Mouse (Mus musculus) heart, embryonic 10.5 days (tissue): Measurements from ENCODE around the gene Dcaf12l2. TPM values are rescaled to one million over a fixed set of nuclear protein-coding genes. Genes with fewer than 3 reads are reported as not detected.

ENCODE experiments used
- DNase-seq: peaks from one replicate; pipeline ENCODE4 v3.0.0-alpha.2; 2017; ENCODE audit warnings: low spot score
- H3K27ac ChIP-seq: fragments of 300-500 bp; sonication (generic); 2 replicates; pipeline ENCODE4 v1.5.1; 2016; ENCODE audit warnings: mild to moderate bottlenecking
- H3K27me3 ChIP-seq: fragments of 300-500 bp; sonication (generic); 2 replicates; pipeline ENCODE4 v1.6.1; 2016; ENCODE audit warnings: mild to moderate bottlenecking; ENCODE audit not compliant: poor library complexity, insufficient read depth, severe bottlenecking
- H3K36me3 ChIP-seq: fragments of 300-500 bp; sonication (generic); 2 replicates; pipeline ENCODE4 v1.6.1; 2016; ENCODE audit warnings: mild to moderate bottlenecking, moderate library complexity
- H3K4me1 ChIP-seq: fragments of 300-500 bp; sonication (generic); 2 replicates; pipeline ENCODE4 v1.6.1; 2016; ENCODE audit warnings: mild to moderate bottlenecking
- H3K4me3 ChIP-seq: fragments of 300-500 bp; sonication (generic); 2 replicates; pipeline ENCODE4 v1.5.1; 2016; ENCODE audit warnings: mild to moderate bottlenecking, moderate library complexity
- H3K9me3 ChIP-seq: fragments of 300-500 bp; sonication (generic); 2 replicates; pipeline ENCODE4 v1.6.1; 2016; ENCODE audit warnings: mild to moderate bottlenecking, moderate library complexity
- WGBS: fragments of 180-500 bp; shearing (Covaris S2); methylation state at CpG from one replicate; pipeline ENCODE4 v1.1.7; 2016; 5-methylcytosine and 5-hydroxymethylcytosine counted together
- polyA plus RNA-seq: library from polyadenylated mRNA; unstranded; fragments of >200 nt; fragmentation: Nextera tagmentation; extraction: Ambion mirVana; gene quantifications from 2 replicates; pipeline ENCODE4 v1.2.1, GENCODE M21; 2016

The Dcaf12l2 gene
- 1.4 TPM in 2 replicates for polyA plus RNA-seq

- 15% methylated on average over 51 of the region's 57 CpGs for WGBS
- H3K27me3 ChIP-seq = no peaks in the 10 kb centered on the region
- peak within 1 kb of the TSS; percentile 61 for H3K4me3 ChIP-seq
- H3K36me3 ChIP-seq = no peaks in the 10 kb centered on the region
- H3K4me1 ChIP-seq = no peaks in the 10 kb centered on the region
- peak within 1 kb of the TSS; percentile 77 for H3K27ac ChIP-seq
- H3K9me3 ChIP-seq = no peaks in the 10 kb centered on the region
- DNase-seq = peak; percentile 75
Measured at GRCm38 (mm10) chrX:44367646-44368521, at the start of gene Dcaf12l2. Gene Dcaf12l2, minus strand, starts transcription at chrX:44368342.

- Histone ChIP-seq H3K36me3 (no peaks in the 10 kb centered on the region), H3K9me3 (no peaks in the 10 kb centered on the region), H3K27ac (no peak overlapping the region), H3K27me3 (no peaks in the 10 kb centered on the region), H3K4me3 (peak overlapping the region; percentile 61), H3K4me1 (no peaks in the 10 kb centered on the region)
- WGBS = 61% methylated on average over 14 of the region's 14 CpGs
- DNase-seq = no peak
Measured at GRCm38 (mm10) chrX:44367280-44367645, 879 bp downstream of the Dcaf12l2 start.
